Mouse (Mus musculus): ENCODE data around the gene Wasf2.
"Not testable (repeated sequence)": the region's sequence is repeated elsewhere in the genome, so short reads cannot be mapped to it uniquely, and the experiment has no call there.

Gene Wasf2

DNA sequence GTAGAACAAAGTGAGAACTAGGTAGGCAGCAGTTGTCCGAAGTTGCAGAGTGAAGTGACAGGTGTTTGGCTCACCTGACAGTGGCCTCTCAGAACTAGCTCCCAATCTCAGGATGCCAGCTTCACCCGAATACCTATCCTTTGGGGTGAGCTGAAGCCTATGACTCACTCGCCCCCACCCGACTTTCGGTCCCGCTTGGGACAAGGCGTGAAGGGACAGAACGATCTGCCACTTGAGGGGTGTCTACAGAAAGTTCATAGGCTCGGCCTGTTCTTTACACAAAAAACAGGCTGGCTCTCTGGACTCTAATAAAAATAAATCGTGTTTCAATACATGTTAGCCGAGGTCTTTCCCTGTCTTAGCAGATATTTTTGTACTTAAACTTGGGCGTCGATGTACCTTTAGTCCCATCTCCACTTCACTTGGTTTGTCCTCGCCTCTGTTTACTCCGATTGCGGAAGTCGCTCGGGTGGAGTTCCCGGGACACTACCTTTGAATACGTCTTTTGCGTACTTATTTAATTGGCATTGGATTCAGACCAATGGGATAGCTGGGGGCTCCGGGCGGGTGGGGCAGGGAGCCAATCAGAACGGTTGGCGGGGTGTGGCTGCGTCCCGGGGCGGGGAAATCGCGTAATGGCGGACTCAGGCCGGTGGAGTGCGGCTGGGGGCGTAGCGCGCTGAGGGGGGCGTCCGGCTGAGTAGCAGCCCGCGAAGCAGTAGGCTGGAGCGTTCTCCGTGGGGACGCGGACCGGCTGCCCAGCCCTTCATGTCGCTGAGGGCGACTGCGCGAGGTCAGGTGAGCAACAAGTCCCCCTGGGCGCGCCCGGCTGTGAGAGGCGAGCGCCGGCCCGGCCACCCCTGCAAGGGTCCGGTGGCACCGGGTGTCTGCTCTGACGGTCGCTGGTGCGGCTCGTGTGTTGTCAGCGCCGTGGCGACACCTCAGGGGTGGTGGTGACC lies at the start of gene Wasf2:
Gene Wasf2 (plus strand): TSS at position 575 of the 959 bp plus-strand sequence.
- peak; percentile 92 to 93 for DNase-seq

DNA sequence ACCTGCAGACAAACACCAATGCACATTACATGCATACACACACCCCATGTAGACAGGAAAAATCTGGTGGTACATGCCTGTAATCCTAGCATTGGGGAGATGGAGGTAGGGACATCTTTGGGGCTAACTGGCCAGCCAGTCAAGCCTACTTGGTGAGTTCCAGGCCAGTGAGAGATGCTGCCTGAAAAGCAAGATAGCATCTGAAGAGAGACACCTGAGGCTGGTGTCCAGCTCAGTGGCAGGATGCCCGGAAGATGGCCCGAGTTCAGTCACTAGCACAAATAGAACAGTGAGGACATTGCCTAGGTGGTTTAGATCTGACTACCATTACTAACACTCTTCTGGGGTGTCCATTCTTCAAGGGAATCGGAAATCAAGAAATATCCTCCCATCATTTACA lies 49.4 kb upstream of the Wasf2 start:
- DNase-seq: no peak

DNA sequence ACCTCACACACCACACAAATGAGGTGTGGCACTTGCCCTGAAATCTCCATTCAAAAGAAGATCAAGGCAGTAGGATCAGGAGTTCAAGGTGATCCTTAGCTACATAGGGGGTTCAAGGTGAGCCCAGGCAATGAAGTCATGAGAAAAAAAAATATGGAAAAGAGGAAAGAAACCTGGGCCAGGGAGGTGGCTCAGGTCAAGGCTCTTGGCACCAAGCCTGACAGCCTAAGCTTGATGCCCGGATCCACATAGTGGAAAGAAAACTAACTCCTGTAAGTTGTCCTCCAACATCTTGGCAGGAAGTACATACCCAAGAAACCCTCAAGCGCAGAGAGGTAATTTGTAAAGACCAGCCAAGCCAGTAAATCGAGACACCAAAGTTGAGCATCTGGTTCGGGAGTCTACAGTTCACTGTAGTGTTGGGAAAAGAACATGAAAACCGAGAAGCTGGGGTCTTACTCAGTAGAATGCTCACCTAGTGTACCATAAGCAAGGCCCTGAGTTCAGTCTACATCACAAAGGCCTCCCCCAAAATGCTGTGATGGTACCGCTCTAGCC lies 48.0 kb upstream of the Wasf2 start:
- DNase-seq: no peak

DNA sequence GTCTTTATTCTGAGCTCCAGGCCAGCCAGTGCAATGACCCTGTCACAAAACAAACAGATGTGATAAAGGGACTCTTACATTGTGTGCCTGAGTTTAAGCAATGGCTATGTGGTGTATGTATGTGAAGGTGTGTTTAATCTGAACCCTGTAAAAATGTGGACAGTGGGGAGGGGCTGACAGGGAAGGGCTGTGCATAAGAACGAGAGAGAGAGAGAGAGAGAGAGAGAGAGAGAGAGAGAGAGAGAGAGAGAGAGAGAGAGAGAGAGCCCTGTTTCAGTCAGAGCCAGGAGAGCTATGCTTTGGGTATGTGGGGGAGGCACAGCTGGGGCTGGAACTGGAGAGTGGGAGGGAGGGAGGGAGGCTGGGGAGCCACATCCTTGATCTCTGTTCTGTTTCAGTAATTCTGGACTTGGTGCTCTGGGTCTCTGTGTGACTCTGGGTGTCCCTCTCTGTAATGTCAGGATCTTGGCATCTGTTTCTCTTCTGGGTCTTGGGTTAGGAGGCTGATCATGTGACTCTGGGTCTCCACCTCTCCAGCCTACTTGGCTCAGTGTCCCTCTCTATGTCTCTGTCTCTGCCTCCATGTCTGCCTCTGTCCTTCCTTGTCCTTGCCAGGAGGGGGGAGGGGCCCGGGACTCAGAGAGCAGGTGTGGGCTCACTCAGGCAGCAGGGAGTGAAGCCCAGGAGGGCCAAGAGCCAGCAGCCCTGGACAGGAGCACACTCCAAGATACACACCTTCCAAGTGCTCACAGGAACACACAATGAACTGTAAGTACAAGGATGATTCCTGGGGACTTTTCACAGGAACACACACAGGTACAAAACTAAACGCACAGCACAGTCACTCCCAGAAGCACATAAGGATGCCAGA lies 46.1 kb upstream of the Wasf2 start:
- DNase-seq: peak; percentile 42 to 66

DNA sequence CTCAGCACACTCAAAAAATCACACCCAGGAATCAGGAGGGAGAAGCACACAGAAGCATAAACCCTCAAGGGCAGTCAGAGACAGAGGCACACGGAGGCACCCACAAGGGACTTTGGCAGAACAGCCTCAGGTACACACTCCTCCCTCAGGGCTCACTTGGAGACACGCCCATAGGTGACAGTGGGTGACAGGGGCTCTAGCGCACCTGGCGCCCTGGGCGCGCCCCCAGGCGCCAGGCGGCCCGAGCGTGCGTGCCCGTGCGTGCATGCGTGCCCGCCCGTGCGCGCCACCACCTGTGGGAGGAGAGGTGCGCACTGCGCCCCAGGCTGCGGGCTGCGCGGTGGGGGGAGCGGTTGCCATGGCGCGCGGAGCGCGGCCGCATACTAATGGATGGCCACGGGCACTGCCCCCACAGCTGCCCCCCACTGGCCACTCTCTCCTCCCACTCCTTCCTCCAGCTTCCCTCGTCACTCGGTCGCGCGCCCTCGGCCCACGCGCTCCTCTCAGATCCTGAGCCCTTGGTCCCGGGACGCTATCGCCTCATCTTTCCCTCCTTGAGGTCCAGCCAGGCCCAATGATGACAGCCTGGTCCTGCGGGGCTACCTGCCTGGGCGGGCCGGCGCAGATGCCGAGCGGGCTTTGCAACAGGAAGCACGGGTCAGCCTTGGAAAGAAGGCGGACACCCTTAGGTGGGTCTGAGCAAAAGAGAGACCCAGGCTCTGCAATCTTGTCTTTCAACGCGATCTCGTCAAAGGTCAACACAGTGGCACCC lies 45.1 kb upstream of the Wasf2 start:
- peak; percentile 80 to 89 for DNase-seq

DNA sequence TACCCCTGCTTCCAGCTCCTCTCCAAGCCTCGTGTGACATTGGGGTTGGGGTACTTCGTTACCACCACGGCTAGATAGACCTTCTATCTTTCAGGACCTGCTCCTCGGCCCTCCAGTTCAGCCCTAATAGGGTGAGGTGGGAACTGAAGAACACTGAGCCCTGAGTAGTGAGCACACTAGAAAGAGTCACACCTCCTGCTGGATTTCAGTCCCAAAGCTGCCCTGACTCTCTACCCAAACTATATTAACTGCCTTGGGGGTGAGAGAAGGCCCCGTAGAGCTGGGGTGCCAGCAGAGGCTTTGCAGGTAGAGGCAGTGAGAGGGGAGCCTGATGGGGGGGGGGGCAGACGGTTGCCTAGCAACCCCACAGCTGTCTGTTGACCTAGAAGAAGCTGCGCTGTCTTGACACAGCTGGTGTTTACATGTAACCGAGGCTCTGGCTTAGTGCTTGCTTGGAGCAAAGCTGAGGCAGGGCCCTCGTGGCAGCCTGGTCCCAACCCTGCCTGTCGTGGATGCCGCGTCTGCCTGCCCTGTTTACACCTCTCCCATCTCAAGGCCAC lies 44.4 kb upstream of the Wasf2 start:
- peak; percentile 77 to 88 for DNase-seq

DNA sequence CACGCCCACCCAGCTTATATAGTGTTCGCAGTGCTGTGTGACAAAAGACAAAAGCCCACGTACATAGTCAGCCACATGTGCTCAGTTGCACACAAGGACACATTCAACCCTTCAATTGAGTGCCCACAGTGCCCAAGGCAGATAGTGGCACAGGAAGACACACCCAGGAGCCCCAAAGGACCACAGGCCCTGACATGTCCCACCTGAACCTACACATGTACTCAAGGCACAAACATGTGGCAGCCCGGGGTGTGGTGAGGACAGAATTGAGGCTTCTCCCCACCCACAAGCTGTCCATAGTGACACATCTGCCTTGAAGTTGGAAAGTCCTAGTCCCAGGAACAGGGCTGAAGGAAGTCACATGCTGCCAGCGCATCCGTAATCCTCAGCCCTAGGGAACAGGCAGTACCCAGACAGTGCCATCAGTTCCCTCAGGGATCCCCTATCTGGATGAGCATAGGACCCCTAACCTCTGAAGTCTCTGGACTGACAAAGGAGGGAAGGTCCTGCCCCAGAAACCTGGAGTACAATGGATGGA lies 43.1 kb upstream of the Wasf2 start:
- peak; percentile 55 for DNase-seq

DNA sequence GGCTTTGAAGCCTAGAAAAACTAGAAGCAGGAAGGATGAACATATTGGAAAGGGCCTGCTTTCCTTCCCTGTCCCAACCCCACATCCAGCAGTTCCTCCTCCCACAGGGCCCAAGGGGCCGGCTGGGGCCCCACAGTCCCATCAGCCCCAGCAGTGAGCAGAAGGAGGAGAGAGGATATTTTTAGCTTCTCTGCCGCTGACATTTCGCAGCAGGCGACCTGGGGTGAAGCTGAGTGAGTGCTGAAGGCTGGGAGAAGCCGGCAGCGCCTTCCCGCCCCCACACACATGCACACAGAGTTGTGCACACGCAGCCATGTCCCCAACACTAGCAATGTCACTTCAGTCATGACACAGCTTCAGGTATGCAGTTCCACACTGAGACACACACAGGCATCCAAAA lies 42.5 kb upstream of the Wasf2 start:
- peak; percentile 76 to 85 for DNase-seq

DNA sequence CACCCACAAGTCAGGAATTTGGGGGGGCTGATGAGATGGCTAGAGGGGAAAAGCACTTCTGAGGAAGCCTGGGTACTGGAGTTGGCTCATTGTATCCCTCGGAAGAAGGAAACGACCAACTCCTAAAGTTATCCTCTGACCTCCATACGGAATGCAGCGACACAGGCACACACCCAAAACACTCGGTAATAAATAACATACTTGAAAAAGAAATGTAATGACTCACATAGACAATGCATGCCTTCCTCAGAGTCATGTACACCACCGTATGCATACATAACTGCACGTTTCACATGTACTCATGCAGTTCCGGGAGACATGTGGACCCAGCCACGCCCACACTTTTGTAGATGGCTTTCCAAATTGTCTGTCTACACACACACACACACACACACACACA lies 41.0 kb upstream of the Wasf2 start:
- no peak for DNase-seq

DNA sequence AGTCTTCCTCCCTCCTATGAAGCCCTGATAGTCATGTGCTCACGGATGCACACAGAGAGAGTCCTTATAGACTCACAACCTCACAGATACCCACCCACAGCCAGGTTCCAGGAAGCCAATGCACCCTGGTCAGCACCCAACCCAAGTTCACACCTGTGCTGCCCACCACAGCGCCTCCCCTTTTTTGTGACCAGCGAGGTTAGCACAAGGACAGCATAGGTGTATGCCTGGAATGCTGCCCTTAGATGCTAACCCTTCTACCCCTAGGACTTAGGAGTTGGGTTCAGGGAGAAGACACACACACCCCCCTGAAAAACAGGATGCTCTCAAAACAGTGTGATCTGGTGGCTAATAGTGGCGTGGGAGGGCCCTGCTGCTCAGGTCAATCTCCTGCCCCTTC lies 40.5 kb upstream of the Wasf2 start:
- DNase-seq: no peak

DNA sequence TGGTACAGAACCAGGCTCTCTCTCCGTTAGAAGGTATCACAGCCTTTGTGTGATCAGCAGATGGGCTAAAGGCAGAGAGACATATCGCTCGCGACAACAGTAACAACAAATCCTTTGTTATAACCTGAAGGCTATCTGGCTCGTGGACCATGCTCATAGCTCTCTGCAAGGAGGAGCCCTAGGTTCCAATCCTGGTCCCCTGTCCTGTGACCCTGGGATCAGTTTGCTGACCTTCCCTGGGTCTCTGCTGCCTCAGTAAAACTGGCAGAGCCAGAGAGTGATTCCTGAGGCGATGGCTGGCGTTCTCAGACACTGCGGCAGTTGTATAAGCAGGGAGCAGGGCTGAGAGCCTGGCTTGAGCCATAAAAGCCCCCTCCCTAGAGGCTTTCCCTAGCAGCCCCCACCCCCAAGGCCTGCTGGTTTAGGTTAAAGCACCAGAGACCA lies 40.0 kb upstream of the Wasf2 start:
- peak in 1 of 2 experiments; percentile 32 for DNase-seq

DNA sequence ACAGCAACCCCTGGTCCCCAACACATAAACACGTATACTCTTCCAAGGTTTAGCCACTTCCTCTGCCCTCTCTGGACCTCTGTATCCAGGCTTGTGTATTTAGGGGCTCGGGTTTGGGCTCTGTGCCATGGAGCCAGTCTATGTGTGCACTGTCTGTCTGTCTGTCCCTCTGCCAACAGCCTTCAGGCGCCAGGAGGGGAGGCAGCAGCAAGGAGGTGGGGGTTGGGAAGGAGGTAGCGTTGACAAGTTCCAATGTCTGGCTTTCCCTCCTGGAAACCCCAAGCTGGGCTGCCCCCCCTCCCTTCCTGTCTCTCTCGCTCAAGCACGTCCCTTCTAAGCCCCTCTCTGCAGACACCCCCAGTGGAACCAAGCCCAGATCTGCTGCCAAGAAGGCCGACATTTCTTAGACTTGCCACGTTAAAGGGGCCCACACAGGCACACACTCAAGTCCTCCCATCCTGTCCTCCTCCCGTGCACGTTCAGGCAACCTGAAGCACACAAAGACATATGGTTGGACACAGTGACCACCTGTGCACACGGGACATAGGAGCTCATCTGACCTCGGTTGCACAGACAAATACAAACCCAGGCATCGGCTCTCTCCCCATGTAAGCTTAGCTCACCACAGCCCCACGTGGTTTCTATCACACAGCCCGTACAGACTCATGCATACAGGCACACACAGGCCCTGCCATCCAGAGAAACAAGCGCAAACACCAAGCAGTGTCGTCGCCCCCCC lies 39.4 kb upstream of the Wasf2 start:
- peak; percentile 53 to 62 for DNase-seq

DNA sequence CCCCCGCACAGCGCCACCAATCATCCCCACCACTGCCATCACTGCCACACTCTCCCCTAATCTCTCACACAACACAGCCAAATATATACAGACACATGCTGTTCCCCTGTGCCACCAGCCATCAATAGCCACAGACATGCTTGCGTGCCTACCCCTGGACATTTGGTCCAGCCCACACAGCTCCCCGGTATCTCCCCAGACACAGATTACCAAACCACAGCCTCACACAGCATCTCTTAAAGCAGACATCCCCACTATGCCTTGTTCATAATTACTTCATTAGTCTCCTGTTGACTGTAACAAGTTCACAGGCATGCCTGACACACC lies 38.9 kb upstream of the Wasf2 start:
- no peak for DNase-seq

DNA sequence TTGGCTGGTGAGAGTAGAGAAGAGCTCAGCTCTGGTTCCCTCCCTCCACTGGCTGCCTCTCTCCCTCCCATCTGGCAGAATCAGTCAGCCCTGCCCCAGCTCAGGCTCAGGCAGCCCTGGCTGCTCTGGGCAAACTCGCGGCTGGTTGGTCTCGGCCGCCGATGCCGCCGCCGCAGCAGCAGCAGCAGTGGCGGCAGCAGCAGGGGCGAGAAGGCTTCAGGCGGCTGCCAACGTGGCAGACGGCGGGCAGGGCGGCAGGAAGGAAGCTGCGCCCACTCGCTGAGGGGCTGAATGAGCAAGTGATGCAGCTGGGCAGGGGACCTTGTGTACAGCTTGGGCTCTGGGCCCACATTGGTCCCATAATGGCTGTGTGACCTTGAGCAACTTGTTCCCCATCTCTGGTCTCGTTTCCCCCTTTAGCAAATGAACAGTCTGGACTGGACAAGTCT lies 37.8 kb upstream of the Wasf2 start:
- DNase-seq: peak; percentile 73 to 86

DNA sequence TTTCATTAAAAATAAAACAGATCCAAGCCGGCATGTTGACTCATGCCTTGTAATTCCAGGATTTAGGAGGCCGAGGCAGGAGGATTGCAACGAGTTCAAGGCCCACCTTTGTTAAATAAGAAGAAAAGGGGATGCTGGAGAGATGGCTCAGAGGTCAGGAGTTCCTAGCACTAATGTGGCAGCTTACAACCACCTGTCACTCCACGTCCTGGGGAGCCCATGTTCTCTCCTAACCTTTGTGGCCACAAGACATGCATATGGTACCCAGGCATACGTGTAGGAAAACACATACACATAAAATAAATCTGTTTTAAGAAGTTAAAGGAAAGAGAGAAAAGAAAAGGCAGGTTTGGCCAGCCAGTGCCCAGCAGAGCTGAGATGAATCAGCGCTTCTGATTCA lies 37.2 kb upstream of the Wasf2 start:
- DNase-seq: no peak

DNA sequence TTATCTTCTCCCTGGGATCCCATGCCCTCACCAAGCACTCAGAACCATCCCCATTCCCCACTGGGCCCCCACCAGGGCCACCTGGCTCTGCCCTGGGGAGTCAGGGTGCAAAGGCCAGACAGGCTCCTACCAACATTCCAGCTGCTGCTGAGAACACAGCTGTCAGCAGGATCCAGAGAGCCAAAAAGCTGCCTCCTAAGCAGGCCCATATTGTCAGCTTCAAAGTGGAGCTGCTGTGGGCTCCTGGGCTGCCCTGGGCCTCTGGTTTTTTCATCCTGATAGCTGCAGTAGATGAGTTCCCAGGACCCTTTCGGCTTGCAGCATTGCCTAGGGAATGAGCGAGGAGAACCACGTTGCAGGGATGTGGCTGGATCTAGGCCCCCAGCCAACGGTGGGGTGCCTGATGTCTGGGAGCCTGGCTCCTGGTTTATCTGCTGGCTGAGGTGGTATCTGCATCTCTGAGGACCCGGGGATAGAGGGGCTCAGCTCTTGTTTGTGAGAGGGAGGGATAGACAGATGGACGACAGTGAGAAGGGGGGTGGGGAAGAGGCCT lies 36.7 kb upstream of the Wasf2 start:
- DNase-seq: peak in 1 of 2 experiments; percentile 39

DNA sequence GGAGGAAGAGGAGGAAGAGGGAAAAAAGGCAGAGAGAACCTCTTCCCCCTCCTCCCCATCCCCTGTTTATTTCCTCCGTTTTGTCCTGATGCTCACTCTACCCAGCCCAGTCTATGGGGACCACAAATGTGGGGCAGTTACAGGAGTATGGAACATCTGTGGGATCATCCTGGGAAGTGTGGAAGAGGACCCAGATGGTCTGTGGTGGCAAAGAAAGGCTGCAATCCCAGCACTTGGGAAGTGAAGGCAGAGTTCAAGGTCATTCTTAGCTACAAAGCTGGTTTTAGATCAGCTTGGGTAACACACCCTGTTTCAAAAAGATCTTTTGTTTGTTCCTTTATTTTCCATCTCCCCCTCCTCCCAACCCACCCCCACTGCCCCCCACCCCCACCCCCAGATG lies 36.0 kb upstream of the Wasf2 start:
- DNase-seq: no peak

DNA sequence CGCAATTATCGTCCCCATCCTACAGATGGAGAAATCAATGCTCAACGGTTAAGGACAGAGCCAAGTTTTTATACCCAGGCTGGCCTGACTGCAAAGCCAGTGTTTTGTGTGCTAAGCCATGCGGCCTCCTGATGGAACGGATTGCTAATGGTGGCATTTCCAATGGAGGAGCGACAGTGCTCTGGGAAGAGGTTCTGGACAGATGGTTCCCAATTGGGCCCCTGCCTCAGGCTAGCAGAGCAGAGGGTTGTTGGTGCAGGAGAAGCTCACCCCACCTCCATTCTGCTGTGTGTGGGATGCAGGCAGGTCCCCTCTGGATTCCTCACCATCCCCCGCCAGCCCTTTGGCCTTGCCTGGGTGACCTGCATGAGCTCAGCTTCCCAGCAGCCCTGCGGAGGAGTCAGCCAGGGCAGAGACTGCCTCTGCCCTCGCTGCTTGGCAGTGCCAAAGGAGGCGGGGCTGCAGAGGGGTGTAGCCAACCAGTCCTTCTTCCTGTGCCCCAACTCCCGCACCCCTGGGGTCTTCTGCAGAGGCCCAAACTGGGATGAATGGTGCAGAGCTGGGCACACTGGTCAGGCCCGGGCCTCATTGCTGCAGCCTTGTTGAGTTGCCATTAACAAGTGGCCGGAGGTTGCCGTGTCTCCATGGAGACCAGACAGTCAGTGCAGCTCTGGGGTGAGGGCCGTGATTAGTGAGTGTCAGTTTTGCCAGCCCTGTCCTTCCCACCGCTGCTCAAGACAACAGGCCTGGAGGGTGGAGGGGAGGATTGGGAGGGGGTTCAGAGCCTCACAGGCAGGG lies 35.2 kb upstream of the Wasf2 start:
- peak; percentile 79 to 90 for DNase-seq

DNA sequence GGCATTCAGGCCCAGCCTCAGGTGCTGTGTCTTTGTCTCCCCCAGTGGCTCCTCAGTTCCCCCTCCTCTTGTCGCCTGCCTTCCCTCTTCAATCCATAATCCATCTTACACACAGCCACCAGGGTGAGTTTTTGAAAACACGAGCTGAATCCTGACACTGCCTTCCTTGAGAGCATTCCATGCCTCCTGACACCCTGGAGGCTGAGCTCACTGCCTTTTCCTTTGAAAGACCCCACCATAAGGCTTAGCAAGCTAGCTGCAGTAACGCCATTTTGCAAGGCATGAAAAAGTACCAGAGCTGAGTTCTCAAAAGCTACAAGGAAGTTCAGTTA lies 34.6 kb upstream of the Wasf2 start:
- DNase-seq: not testable (repeated sequence)

DNA sequence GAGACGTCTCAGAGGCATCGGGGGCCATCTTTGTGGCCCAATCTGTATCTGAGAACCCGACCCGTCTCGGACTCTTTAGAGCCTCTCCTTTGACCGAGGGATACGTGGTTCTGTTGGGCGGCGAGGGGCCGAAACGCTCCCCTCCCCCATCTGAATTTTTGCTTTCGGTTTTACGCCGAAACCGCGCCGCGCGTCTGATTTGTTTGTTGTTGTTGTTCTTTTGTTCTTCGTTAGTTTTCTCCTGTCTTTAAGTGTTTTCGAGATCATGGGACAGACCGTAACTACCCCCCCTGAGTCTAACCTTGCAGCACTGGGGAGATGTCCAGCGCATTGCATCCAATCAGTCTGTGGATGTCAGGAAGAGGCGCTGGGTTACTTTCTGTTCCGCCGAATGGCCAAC lies 33.6 kb upstream of the Wasf2 start:
- DNase-seq: not testable (repeated sequence)

All from thymus, postnatal 36 days (tissue).